Mouse (Mus musculus) erythroblast, embryonic 14.5 days (primary cell): ENCODE measurements around the gene Gck.

Experiments
- GATA1 ChIP-seq: IDR thresholded peaks from 2 replicates; pipeline ENCODE4 v1.6.1; 2012; ENCODE audit warnings: low read length, inconsistent platforms, mixed read lengths
- TAL1 ChIP-seq: IDR thresholded peaks from 3 replicates; pipeline ENCODE4 v1.6.1; 2012; ENCODE audit warnings: low read length, inconsistent platforms, mixed read lengths

DNA sequence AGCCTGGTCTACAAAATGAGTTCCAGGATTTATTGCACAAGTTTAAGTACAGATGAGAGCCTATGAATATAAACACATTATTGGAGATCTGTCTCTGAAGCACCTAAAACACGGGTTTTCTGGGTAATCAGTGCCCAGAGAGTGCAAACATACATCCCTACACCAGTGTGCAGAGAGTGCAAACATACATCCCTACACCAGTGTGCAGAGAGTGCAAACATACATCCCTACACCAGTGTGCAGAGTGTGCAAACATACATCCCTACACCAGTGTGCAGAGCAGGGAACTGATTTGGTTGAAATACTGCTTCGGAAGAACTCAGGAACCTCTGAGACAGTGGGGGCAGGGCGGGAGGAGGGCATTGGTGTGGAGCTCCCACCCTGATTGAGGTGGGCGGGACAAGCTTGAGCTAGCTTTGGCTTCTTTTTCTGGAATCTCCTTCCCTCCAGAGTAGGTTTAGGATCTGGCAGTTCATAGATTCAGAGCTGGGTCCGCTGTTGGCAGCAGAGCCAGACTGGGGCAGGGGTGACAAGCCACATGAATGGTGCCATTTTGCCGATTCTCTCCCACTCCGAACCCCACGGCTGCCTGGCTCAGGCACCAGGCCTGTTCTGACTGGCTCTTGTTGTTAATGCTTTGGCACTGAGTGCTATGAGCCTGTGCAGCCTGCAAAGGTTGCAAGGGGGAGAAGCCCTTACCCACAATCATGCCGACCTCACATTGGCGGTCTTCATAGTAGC lies 43.9 kb downstream of the Gck start:
- TF ChIP-seq TAL1 (no peak), GATA1 (no peak)
